Mouse (Mus musculus) ovary, adult 18-20 months (tissue): ENCODE data around the gene Zfp938.

Source experiments
- DNase-seq: peaks from one replicate; pipeline ENCODE4 v3.0.0; 2022; ENCODE audit warnings: low spot score, mixed read lengths

Zfp938 gene

GRCm38 (mm10) chr10:82240742-82241400 lies at the start of gene Zfp938:
Gene Zfp938, minus strand, starts transcription at chr10:82241280.
- DNase-seq = peak; percentile 75

GRCm38 (mm10) chr10:82257331-82257730 lies 16.3 kb upstream of the Zfp938 start:
- no peak for DNase-seq

- DNase-seq = no peak
These were observed 3.9 kb upstream of the Zfp938 start for GRCm38 (mm10) chr10:82245021-82245420.

- no peak for DNase-seq
These were observed 315 bp upstream of the Zfp938 start for GRCm38 (mm10) chr10:82241401-82241788.

GRCm38 (mm10) chr10:82178257-82179064 lies 62.6 kb downstream of the Zfp938 start:
- peak; percentile 74 for DNase-seq
